Mouse (Mus musculus) frontal cortex, adult 2 months (tissue): ENCODE data around the gene Zdhhc12. TPM values are rescaled to one million over a fixed set of nuclear protein-coding genes. Genes with fewer than 3 reads are reported as not detected.
"Not testable (repeated sequence)": the region's sequence is repeated elsewhere in the genome, so short reads cannot be mapped to it uniquely, and the experiment has no call there.

Experiments used
- DNase-seq, 2 experiments: peaks; one replicate each; pipeline ENCODE4 v3.0.0; 2022; ENCODE audit warnings: low spot score in 1 of 2; ENCODE audit errors: extremely low spot score in 1 of 2
- polyA plus RNA-seq: library from polyadenylated mRNA; depleted of rRNA; stranded (reverse); fragments of >200 nt; gene quantifications from 2 replicates; pipeline ENCODE4 v1.2.3, GENCODE M21; 2012; rRNA removed

The Zdhhc12 gene
- 20.8 and 21.4 TPM in 2 replicates for polyA plus RNA-seq

GRCm38 (mm10) chr2:30093471-30094207 is at the start of gene Zdhhc12:
Zdhhc12 (minus strand) TSS chr2:30093648.
- DNase-seq = peak; percentile 87 to 92

- not testable (repeated sequence) for DNase-seq
Measured at GRCm38 (mm10) chr2:30140021-30140420, 46.6 kb upstream of the Zdhhc12 start.

DNA sequence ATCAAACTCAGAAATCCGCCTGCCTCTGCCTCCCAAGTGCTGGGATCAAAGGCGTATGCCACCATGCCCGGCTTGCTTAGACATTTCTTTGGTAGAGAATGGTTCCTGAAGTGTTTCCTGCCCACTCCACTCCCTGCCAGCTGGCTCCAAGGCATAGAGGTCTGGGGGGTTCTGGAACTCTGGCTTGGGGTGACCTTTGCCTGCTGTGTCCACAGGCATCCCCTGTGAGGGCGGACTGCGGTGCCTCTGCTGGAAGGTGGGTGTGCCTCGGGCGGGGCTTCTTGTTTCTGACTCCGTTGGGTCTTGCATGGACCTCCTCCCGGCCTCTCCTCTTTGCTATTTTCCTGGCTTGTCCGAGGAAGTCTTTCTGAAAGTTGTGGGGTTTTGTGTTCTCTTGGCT is 43.0 kb upstream of the Zdhhc12 start:
- no peak for DNase-seq

DNA sequence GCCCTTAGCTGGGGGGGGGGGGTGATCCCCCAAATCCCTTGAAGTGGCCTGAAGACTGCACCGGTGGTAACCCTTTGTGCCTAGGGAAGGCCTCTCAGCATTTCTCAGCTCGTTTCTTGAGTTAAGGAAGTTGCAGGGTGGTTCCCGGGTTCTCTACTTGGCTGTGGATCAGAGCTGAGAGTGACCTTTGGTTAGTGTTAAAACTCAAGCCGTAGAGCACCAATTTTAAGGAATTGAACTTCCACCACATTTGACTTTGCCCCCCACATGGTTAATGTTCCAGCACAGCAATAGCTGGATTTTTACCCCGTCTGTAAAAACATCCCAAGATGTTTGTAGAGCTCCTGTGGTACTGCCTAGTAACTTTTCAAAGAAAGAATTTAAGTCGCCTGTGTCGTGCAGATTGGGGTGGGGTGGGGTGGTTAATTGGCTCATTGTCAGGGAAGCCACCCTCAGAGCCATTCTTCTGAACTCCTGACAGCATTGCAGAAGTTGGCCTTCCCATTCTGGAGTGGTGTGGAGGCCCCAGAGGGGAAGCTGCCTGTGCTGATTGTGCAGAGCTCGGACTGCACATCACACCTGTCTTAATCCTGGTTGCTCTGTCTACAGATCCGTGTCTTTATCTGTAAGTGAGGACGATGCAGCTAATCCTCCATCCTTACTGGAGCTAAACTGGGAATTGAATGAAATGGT is 41.6 kb upstream of the Zdhhc12 start:
- DNase-seq = no peak

DNA sequence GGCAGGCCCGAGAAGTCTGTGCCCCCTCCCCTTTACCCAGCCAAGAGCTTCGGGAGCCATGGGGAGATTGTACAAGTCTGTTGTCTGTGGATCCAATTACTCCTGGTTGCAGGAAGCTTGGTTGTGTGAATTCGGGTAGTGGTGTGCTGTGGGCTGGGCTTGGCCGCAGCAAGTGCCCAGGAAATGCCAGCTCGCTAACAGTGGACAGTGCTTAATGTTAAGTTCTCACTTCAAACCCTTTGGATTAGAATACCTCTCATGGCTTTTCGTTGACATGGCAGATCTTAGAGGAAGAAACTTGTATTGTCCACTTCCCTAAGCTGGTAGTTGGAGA is 40.9 kb upstream of the Zdhhc12 start:
- no peak for DNase-seq

GRCm38 (mm10) chr2:30133613-30134377 is 40.3 kb upstream of the Zdhhc12 start, which contains the start of gene Tbc1d13:
Tbc1d13 (plus strand) TSS chr2:30133746.
- DNase-seq = peak; percentile 94 to 99

DNA sequence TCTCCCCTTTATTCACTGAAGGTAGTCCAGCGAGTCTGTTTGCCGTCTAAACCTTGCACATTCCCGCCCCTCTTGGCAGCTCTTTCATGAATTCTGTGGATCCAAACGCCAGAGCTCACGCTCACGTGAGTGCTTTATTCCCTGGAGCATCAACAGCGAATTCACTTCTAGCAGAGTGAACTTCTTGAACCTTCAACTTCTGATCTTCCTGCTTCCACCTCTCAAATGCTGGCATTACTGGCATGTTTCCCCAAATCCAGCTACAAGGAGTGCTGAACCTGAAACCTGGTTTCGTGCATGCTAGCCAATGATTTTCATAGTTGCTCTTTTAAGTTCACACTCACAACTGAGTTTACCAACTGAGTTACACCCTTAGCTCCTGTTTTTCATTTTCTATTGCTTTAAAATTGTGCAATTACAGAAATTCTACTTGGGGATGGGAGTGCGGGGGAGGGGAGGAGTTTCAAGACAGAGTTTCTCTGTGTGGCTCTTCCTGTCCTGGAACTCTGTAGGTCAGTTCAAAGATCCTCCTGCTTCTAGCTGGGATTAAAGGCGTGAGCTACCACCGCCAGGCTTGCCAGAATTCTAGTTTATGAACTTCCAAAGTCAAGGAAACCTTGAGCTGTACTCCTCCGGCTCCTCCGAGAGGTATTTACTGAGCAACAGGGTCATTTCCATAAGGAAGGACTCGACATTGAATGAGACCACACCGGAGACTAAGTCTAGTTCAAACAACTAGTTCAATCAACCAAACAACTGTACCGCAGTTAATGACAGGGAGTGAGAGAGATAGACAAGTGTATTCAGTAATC is 39.6 kb upstream of the Zdhhc12 start:
- no peak for DNase-seq

DNA sequence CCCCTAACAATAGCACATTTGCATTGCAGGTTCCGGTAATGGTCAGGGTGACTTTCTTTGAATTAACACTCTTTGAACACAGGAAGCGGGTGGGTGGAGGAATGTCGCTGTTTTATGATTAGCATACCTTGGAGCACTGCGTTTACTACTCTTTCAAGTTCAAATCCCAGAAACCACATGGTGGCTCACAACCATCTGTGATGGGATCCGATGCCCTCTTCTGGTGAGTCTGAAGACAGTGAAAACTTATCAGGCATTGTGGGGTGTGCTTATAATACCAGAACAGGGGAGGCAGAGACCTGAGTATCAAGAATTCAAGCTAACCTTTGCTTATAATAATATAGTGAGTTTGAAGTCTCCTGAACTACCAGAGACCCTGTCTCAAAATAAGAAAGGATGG is 37.8 kb upstream of the Zdhhc12 start:
- not testable (repeated sequence) for DNase-seq

- DNase-seq = no peak
Measured at GRCm38 (mm10) chr2:30130156-30130555, 36.7 kb upstream of the Zdhhc12 start.

- peak in 1 of 2 experiments; percentile 77 for DNase-seq
Measured at GRCm38 (mm10) chr2:30128789-30129188, 35.3 kb upstream of the Zdhhc12 start.

- DNase-seq = peak; percentile 91 to 94
Measured at GRCm38 (mm10) chr2:30124472-30125274, 31.2 kb upstream of the Zdhhc12 start, which contains the start of gene Zer1. Zer1 (minus strand) TSS chr2:30124585.

GRCm38 (mm10) chr2:30123729-30124471 is 30.5 kb upstream of the Zdhhc12 start:
- DNase-seq = no peak

GRCm38 (mm10) chr2:30122766-30123165 is 29.3 kb upstream of the Zdhhc12 start:
- no peak for DNase-seq

- DNase-seq = no peak
Measured at GRCm38 (mm10) chr2:30120269-30120668, 26.8 kb upstream of the Zdhhc12 start.

- DNase-seq = peak; percentile 69 to 82
Measured at GRCm38 (mm10) chr2:30119641-30120051, 26.2 kb upstream of the Zdhhc12 start.

- DNase-seq = no peak
Measured at GRCm38 (mm10) chr2:30112564-30112963, 19.1 kb upstream of the Zdhhc12 start.

DNA sequence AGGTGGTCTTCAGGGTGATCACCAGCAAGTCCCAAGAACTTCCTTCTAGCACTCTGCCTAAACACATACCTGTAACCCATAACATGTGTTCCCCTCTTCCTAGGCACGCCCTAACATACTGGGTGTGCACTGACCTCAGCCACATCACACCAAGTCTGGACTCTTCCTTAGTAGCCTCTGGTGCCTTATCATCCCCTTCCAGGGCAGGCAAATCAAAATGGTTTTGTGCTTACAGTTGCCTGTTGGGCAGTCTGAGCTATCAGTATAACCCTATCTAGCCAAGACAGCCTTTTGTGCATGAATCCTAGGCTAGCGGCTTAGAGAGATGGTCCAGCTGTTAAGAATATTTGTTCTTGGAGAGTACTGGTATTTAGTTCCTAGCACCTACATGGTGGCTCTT is 18.1 kb upstream of the Zdhhc12 start:
- no peak for DNase-seq

GRCm38 (mm10) chr2:30108260-30108659 is 14.8 kb upstream of the Zdhhc12 start:
- DNase-seq = no peak

DNA sequence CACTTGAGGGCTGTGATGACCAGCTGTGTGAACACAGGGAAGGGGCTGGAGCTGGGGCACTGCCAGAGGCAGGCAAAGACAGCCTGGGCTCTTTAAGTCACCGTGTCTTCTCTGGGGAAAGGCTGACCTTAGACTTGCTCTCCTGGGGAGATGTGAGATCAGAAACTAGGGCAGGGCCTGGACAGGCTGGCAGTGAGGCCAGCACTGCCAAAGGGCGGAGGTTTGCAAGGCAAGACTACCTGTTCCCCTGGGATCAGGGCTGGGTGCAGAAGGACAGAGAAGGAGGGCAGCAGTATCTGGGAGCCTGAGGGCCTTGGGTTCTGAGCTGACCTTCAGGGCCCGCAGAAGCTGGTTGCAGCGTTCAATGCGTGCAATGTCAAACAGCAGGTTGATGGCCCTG is 14.2 kb upstream of the Zdhhc12 start:
- no peak for DNase-seq
